Mouse (Mus musculus) cerebellum, adult 2 months (tissue): ENCODE data around the gene Trim17. TPM values are rescaled to one million over a fixed set of nuclear protein-coding genes. Genes with fewer than 3 reads are reported as not detected.

Source experiments
- DNase-seq, 2 experiments: peaks; one replicate each; pipeline ENCODE4 v3.0.0; 2021
- H3K27ac ChIP-seq: fragments of 200-500 bp; 2 replicates; pipeline ENCODE4 v1.5.1; 2012; ENCODE audit warnings: low read length, control low read depth, inconsistent platforms; ENCODE audit not compliant: insufficient read depth
- H3K27me3 ChIP-seq: fragments of 200-500 bp; 2 replicates; pipeline ENCODE4 v1.6.1; 2012; ENCODE audit warnings: inconsistent platforms, mild to moderate bottlenecking, low read length, moderate library complexity; ENCODE audit not compliant: control insufficient read depth, insufficient read depth
- H3K4me1 ChIP-seq: fragments of 200-500 bp; 2 replicates; pipeline ENCODE4 v1.6.1; 2011; ENCODE audit warnings: low read length; ENCODE audit not compliant: control insufficient read depth, insufficient read depth
- H3K4me3 ChIP-seq: fragments of 200-500 bp; replicated peaks from 2 replicates; pipeline ENCODE3; 2011; ENCODE audit warnings: mild to moderate bottlenecking, low read depth, low read length, control low read depth; ENCODE audit not compliant: insufficient read depth
- CTCF ChIP-seq: fragments of 200-500 bp; IDR thresholded peaks from 2 replicates; pipeline ENCODE4 v1.5.1; 2011; ENCODE audit warnings: low read depth, mild to moderate bottlenecking, control low read depth, low read length, moderate library complexity, borderline replicate concordance; ENCODE audit not compliant: insufficient read depth
- POLR2A ChIP-seq: fragments of 200-500 bp; IDR thresholded peaks from 2 replicates; pipeline ENCODE4 v1.6.1; 2011; ENCODE audit warnings: low read length, control low read depth, borderline replicate concordance; ENCODE audit not compliant: insufficient read depth
- WGBS: fragments of 180-500 bp; shearing (Covaris S2); methylation state at CpG from one replicate; pipeline ENCODE4 v1.1.7; 2018; 5-methylcytosine and 5-hydroxymethylcytosine counted together
- polyA plus RNA-seq: library from polyadenylated mRNA; depleted of rRNA; stranded (reverse); fragments of >200 nt; gene quantifications from 2 replicates; pipeline ENCODE4 v1.2.3, GENCODE M21; 2012

Gene Trim17
- polyA plus RNA-seq, 1 experiment: 3.5 TPM

DNA sequence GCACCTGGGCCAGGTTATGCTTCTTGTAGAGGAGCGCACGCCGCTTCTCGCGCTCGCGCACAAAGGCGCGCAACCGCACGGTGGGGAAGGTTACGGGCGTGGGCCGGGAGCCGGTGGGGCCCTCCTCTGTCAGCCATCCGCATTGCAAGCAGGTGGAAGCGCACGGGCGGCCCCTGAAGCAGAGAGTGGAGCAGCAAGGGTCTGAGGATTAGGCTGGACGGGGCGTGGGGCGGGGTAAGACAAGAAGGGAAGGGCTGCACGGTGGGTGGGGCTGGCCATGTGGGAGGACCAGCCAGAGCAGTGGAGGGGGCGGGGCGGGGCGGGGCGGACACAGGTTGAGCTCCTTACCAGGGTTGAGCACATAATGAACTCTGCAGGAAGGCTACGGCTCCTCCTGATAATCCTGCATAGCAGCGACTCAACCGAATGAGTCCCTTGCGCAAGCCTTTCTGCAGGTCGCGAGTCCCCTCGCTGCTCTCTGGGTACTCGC is 39.9 kb downstream of the Trim17 start:
- DNase-seq: peak; percentile 41 to 51
- TF ChIP-seq CTCF: peak; percentile 49; the same call in 1 of the 2 replicates
- no peak for TF ChIP-seq POLR2A
- peak overlapping the region; percentile 52 for H3K4me3 ChIP-seq
- H3K4me1 ChIP-seq: no peaks in the 10 kb centered on the region
- no peak overlapping the region for H3K27ac ChIP-seq
- no peaks in the 10 kb centered on the region for H3K27me3 ChIP-seq
- WGBS: 2% methylated on average over 31 of the region's 35 CpGs

DNA sequence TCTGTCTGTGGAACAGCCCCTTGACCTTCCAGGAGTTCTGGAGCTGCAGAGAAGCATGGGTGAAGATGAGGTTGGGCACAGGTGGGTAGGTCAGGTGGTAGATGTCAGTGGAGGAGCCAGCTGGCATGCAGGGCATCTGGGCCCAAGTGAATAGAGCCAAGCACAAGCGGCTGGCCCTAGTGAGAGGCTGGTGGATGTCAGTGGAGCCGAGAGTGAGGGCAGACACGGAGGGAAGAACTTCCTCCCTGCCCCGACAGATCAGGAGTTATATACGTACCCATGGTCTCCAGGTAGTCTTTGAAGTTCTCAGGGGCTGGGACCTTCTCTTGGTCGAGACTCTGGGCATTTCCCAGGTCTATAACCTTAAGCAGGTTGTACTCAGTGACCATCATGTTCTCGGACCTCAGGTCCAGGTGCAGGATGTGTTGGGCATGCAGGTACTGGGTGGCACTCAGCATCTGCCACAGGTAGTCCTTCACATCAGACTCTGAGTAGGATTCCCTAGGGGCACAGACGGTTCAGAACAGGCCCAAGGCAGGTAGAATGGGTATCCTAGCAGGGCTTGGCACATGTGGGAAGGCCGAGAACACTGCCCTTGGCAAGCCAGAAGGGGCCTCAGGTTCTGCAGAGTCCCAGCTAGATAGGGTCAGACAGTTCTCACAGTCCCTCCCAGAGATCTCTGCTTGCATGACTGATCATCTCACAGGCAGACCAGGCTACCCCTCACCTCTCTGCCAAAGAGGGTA is 40.7 kb downstream of the Trim17 start:
- no peak for TF ChIP-seq CTCF
- TF ChIP-seq POLR2A: no peak
- no peak overlapping the region for H3K4me3 ChIP-seq
- no peak for DNase-seq

DNA sequence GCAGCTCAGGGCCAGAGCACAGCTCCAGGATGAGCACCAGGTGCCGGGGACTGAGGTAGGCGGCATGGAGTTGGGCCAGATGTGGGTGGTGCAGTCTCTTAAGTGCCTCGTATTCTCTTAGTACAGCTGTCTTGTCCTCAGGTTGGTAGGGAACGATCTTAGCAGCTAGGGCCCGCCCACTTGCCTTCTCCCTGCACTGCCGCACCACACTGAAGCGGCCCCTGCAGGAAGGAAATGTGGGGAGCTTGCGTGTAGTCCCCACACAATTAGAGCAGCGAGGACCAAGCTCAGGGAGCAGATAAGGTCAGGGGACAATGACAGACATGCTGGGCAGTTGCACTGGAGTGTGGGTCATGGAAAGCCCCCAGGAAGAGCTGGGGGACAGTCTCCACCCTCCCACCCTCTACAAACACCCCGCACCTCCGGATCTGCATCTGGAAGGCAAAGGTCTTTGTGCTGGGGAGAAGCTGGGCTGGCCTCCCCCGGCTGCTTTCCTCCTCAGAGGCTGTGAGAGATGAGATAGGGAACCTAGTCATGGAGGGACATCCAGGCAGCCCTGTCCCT is 41.4 kb downstream of the Trim17 start:
- Histone ChIP-seq H3K27me3 (no peaks in the 10 kb centered on the region), H3K4me1 (no peaks in the 10 kb centered on the region), H3K27ac (no peak overlapping the region), H3K4me3 (no peak overlapping the region)
- WGBS: 59% methylated on average over 12 of the region's 12 CpGs
- no peak for DNase-seq
- no peak for TF ChIP-seq CTCF
- no peak for TF ChIP-seq POLR2A

More for the DNA sequence above, 40.7 kb downstream of the Trim17 start:
- H3K27ac ChIP-seq: no peak overlapping the region
- WGBS: 55% methylated on average over 9 of the region's 9 CpGs
- no peaks in the 10 kb centered on the region for H3K4me1 ChIP-seq
- no peaks in the 10 kb centered on the region for H3K27me3 ChIP-seq

DNA sequence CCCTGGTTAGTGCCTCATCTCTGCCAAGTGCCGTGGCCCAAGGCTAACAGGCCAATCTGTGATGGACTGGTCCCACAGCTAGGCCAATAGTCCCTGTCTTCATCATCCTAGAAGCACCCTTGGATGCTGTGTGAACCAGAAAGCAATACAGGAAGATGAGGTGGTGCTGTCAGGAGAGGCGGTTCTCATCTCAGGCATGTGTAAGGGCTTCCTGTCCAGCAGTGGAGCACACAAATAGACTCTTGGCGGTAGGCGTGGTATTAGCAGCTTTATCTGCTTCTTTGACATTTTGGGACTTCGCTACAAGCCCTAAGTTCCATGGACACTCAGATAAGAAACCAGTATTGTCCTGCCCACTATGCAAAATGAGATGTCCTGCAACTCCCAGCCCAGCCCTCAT is 43.1 kb downstream of the Trim17 start:
- DNase-seq: no peak

DNA sequence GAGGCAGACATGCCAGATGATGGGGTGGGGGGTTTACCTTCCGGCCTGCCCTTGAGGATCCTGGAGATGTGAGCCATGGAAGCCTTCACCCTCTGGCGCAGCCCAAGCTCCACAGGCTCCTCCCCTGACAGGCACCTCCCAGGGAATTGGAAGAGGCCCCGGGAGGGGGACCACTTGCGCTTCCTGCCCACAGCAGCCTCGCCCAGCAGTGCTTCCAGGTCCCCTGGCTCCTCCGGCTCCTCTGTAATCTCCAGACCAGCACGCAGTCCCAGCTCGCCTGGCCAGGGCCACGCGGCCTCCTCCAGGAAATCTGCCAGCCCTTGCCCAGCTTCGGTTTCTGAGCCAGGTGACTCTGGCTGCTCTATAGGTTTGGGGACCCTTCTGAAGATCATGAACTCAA is 44.7 kb downstream of the Trim17 start:
- Histone ChIP-seq H3K4me1 (no peaks in the 10 kb centered on the region), H3K27me3 (no peaks in the 10 kb centered on the region), H3K27ac (no peak overlapping the region), H3K4me3 (no peak overlapping the region)
- 50% methylated on average over 11 of the region's 11 CpGs for WGBS
- TF ChIP-seq CTCF: no peak
- no peak for TF ChIP-seq POLR2A
- no peak for DNase-seq

More for the DNA sequence above, 43.1 kb downstream of the Trim17 start:
- no peak for TF ChIP-seq CTCF
- TF ChIP-seq POLR2A: no peak
- H3K4me1 ChIP-seq: no peaks in the 10 kb centered on the region
- H3K4me3 ChIP-seq: no peak overlapping the region
- no peak overlapping the region for H3K27ac ChIP-seq
- H3K27me3 ChIP-seq: no peaks in the 10 kb centered on the region
- 80% methylated on average over 5 of the region's 5 CpGs for WGBS

DNA sequence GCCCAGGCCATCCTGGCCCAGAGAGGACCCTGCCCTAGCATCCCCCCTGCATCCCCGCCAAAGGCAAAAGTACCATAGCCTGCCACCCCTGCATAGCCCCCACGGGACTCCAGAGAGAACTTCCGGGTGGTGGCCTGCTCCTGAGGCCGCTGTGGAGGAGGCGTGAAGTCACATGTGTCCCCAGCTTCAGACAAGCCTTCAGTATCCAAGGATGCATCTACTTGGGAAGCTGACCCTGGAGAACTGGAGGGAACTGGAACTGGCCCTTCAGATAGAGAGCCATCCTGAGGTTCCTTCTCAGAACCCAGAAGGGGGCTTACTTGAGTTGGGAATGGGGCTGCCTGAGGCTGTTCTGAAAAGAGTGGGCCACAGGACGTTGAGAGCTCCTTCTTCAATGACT is 45.3 kb downstream of the Trim17 start:
- WGBS: 84% methylated on average over 6 of the region's 6 CpGs
- Histone ChIP-seq H3K27me3 (no peaks in the 10 kb centered on the region), H3K4me3 (no peak overlapping the region), H3K4me1 (no peaks in the 10 kb centered on the region), H3K27ac (no peak overlapping the region)
- DNase-seq: no peak
- TF ChIP-seq CTCF (no peak), POLR2A (no peak)

DNA sequence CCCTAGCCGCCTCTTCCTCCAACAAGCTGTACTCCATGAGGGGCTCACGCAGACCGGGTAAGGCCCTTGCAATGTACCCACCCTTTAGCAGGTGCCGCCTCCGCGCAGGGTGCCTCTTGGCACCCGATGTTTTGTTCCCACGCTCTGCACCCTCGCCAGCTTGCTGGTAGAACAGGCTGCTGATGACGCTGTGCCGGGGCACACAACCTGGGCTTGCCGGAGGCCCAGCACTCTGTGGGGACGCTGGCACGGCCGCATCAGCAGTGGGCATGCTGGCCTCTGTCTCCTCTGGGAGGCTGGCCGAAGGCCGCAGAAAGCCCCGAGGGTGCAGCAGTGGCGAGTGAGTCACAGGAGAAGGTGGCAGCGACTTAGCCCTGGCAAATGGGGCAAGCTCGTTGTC is 46.1 kb downstream of the Trim17 start:
- TF ChIP-seq POLR2A: no peak
- no peak overlapping the region for H3K27ac ChIP-seq
- 85% methylated on average over 21 of the region's 21 CpGs for WGBS
- no peak overlapping the region for H3K4me3 ChIP-seq
- no peak for DNase-seq
- no peaks in the 10 kb centered on the region for H3K27me3 ChIP-seq
- no peaks in the 10 kb centered on the region for H3K4me1 ChIP-seq

DNA sequence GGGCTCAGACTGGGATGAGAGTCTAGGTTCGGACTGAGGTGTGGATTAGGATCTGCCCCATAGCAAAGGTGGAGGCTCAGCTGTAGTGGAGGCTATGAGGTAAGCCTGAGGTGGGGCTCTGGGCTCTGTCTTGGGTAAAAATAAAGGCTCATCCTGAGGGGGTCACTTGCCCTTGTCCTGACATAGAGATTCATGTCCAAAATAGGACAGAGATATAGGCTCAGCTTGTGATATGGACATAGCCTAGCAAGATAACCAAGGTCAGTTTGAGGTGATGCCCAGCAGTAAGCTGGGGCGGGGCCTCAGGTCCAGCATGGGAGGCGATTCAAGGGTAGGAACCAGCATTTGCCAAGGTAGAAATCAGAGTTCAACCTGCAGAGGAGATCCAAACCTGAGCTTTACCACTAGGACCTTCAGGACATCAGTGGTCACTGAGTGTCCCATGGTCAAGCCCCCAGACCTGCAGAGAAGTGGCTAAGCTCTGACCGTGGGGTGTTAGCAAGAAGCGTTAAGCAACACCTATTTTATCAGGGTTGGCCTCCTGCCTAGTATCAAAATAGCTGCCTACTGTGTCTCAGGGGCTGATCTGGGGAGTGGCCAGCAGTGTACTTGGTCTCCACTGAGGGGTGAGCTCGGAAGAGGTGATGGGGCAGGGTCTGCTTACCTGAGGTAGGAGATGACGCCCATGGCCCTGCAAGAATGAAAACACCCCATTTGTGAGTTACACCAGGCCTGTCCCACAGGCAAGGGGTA is 48.0 kb downstream of the Trim17 start:
- no peak overlapping the region for H3K27ac ChIP-seq
- H3K27me3 ChIP-seq: no peaks in the 10 kb centered on the region
- no peak for DNase-seq
- 76% methylated on average over 7 of the region's 7 CpGs for WGBS
- no peaks in the 10 kb centered on the region for H3K4me1 ChIP-seq
- no peak overlapping the region for H3K4me3 ChIP-seq
- TF ChIP-seq POLR2A (no peak), CTCF (no peak)
